Mouse (Mus musculus) spleen, postnatal 10 days (tissue): ENCODE measurements around the gene Tha1.
A peak's percentile ranks its signal among the peaks of the same experiment; 100 is the strongest.
"Not testable (repeated sequence)": the region's sequence is repeated elsewhere in the genome, so short reads cannot be mapped to it uniquely, and the experiment has no call there.

Experiments
- DNase-seq, 2 experiments: peaks; one replicate each; pipeline ENCODE4 v3.0.0; 2021 to 2022; ENCODE audit warnings: low spot score in 2 of 2

The Tha1 gene

DNA sequence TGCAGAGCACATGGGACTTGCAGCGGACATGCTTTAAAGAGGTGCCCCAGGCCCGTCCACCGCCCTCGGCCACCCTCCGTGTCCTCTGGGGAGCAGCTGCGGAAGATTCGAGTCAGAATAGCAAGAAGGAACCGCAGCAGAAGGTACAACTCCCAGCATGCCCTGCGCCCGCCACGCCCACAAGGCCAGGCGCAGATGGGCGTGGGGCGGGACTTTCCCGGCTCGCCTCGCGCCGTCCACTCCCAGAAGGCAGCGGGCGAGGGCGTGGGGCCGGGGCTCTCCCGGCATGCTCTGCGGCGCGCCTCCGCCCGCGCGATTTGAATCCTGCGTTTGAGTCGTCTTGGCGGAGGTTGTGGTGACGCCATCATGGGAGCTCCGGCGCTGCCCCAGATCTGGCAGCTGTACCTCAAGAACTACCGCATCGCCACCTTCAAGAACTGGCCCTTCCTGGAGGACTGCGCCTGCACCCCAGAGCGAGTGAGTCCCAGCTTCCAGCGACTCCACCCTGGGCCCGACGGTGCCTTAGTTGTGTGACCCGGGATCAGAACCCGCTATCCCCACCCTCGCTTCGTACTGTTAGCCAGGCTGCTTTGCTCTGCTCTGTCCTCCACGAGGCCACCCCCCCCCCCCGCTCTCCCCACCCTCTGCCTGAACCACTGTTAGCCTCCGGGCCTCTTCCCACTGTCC is 24.2 kb downstream of the Tha1 start, which contains the start of gene Birc5:
Birc5 (plus strand) TSS at position 267 of the 687 bp plus-strand sequence.
- peak; percentile 97 to 99 for DNase-seq

DNA sequence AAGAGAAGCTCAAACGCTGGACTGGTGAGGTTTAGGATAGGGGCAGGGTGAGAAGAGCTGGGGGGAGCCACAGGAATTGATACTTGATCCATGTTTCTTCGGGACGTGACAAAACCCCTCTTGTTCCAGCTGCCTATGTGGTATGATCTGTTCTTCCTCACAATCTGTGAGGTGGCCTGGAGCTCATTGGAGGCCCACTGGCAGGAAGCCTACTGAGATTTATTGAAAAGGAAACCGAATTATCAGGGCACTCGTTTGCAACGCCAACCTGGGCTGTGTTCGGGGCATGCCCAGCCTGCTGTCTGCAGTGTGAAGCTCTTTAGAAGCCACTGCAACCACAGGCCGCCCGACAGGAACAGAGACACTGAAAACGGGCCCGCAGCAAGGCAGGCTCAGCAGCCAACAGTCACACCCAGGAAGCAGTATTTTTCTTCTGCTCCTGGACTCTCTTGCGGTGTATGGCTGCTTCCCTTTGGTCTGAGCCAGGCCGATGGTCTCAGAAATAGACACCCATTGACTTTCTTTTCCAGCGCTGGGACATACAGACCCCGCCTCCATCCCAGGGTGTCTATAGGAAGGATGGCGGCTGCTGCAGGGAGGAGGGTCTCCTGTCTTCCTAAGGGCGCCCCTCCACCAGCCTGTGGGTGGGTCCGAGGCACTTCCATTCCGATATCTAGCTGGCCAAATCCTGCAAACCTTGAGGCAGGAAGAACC is 24.9 kb downstream of the Tha1 start:
- peak; percentile 68 for DNase-seq

DNA sequence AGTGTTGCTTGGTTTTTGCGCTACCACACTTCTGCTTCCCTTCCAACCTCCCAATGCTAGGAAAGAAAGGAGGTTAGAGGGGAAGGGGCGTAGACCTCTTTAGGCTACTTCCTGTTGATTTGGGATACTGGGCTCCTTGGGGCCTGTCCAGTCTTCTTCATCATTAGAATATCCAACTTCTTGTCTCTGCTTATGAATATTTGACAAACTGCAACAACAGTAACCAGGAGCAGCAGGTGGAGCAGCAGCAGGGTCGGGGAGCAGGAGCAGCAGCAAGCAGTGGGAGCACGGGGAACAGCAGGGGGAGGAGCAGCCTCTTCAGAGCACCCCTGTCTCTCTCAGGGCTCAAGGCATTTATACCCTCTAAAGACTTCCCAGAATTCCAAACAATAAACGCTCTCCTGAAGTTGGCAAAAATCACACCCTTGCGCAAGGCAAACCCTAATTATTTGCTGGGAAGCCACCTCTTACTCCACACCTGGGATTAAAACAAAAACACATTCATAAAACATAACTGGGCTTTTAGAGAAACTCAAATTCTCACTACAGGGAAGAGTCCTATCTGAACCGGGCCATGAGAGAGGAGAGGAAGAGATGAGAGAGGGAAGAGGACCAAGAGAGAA is 25.6 kb downstream of the Tha1 start:
- no peak for DNase-seq

DNA sequence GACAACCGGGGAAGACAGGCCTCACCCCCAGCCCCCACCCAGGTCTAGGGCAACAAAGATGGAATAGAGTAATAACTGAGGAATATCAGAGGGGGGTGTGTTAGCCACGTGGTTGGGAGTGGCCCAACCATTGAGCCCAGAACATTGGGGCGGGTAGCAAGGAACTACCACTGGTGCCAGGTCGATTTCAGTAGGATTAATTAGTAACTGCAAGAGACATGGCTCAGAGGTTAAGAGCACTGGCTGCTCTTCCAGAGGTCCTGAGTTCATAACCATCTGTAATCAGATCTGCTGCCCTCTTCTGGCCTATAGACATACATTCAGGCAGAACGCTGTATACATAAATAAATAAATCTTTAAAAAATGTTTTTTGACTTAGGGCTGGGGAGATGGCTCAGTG is 26.6 kb downstream of the Tha1 start:
- no peak for DNase-seq

DNA sequence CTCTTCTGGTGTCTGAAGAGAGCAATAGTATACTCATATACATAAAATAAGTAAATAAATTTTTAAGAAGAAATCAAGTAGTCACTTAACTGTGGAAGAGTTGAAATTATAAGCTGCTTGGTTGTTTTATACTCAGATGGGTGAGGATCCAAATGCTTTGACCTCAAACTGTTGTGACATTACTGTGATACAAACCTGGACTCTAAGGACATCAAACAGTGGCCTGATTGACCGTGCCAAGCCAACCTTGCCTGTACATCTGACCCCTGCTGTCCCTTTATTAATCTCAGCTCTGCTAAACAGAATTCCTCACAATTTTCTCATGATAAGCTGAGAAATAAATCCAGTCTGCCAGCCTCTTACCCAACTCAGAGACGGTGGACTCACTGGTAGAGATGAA is 27.6 kb downstream of the Tha1 start:
- no peak for DNase-seq

DNA sequence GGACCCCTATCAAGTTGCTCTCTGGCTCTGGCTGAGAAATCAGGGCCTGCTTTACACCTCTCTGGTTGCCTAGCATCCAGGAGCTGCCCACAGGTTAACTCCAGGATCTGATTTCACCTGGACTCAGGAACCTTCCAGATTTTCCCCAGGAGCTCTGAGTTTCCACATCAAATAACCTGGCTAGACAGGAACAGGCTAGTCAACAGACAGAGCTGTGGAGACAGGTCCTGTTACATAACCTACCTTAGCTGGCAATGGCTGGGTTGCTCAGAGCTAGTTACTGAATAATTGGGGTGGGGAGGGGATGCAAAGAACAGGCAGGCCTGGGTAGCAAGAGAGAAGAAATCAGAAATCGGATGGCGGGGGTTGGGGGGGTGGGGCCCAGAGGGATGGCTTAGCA is 28.3 kb downstream of the Tha1 start:
- no peak for DNase-seq

DNA sequence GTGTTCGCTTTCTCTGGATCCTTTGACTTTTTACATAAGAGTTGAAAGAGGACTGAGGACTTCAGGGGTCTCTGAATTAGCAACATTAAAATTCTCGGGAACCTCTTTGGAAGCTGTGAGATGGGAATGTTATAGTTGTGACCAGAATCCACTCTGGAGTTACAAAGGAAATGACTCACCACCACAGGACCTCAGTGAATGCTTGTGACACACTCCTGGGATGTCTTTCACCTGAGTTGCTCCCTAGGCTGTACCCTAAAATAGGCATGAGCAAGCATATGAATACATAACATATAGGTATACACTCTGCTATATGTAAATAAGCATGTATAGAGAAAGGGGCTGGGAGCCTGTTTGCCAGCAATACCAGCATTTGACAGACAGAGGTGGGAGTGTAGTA is 29.8 kb downstream of the Tha1 start:
- no peak for DNase-seq

DNA sequence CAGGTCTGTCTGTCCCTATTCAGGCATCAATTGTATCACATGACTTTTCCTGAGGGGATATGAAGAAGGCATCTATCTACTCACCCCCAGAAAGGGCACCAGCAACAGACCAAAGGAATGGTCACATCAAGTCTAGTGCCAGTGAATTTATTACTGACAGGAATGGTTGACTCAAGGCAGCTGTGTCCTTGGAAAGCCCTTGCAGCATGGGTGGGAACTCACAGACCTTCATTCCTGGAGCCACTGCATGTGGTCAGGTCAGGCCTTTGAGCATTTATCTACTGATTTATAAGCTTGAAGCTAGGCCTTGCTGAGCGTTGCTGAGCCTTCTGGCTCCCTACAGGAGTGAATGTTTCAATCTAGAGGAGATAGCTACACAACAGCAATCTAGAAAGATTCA is 32.4 kb downstream of the Tha1 start:
- DNase-seq: no peak

DNA sequence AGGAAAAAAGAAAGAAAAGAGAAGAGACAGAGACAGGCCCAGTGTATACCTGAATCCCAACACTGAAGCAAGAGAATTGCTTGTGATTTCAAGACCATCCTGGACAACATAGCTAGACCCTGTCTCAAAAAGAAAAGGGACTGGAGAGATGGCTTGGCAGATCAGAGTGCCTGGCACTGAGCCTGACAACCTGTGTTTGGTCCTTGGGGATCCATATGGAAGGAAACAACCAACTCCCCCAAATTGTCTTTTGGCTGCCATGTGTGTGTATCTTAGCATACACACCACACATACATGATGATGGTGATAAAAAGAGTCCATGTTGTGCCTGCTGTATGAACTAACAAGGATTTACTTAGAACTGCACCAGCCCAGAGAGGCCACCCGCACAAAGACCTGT is 34.3 kb downstream of the Tha1 start:
- DNase-seq: peak in 1 of 2 experiments; percentile 49

DNA sequence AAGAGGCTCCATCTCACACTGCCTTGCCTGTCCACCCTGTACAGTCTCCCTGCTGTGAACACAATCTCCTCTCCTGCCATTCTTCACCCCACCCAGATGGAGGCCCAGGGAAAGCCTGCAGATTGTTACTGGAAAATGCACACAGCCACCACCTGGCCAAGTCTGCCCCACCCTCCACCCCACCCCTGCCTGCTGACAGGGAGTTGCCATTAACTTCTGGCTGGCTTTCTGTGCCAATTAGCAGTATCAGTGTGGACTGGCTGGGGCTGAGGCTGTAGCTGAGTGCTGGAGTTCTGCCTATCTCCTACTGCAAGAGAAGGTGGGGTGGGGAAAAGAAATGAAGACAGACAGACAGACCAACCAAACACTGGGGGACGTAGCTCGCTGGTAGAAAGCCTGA is 34.7 kb downstream of the Tha1 start:
- DNase-seq: peak; percentile 62 to 83

DNA sequence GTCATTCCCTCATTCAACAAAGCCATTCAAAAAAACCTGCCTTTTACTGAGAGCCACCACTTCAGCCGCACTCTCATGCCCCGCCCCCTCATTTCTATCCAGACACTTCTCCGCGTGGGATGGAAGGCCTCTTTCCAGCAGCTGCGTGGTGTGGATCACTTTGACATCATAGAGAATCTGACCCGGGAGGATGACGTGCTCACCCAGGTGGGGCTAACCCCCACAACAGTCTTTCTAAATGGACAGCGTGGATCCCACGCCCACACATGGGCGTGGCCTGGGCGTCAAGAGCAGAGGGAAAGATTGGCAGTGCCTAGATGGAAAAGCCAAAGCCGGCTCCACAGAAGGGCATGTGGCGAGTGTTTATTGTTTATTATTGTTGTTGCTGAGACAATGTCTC is 37.0 kb downstream of the Tha1 start:
- DNase-seq: peak; percentile 35 to 71

DNA sequence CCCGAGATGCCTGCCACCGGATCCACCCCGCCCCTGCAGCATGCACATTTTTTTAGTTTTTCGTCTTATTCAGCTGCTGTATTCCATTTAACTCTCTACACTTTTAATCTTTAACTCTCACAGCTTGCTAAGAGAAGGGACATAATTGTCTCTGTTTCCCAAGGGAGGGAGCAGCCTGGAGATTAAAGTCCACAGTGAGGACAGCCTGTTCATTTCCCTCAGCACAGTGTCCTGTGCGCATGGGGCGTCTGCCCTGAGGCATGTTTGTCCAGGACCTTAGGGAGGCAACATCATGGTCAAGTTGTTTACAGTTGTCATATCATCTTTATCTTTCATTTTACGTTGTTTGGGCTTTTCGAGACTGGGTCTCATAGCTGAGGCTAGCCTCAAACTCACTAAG is 39.2 kb downstream of the Tha1 start:
- DNase-seq: no peak

DNA sequence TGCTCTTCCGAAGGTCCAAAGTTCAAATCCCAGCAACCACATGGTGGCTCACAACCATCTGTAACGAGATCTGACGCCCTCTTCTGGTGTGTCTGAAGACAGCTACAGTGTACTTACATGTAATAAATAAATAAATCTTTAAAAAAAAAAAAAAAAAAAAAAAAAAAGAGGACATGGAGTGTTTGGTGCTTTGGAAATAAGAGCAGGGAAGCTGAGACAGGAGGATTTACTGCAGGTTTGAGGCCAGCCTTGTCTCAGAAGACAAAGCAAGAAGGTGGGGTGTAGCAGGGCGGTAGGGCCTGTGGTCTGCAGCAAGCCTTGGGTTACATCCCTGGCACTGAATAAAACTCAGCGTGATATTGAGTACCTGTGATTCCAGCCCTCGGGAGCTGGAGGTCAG is 39.8 kb downstream of the Tha1 start:
- DNase-seq: not testable (repeated sequence)

DNA sequence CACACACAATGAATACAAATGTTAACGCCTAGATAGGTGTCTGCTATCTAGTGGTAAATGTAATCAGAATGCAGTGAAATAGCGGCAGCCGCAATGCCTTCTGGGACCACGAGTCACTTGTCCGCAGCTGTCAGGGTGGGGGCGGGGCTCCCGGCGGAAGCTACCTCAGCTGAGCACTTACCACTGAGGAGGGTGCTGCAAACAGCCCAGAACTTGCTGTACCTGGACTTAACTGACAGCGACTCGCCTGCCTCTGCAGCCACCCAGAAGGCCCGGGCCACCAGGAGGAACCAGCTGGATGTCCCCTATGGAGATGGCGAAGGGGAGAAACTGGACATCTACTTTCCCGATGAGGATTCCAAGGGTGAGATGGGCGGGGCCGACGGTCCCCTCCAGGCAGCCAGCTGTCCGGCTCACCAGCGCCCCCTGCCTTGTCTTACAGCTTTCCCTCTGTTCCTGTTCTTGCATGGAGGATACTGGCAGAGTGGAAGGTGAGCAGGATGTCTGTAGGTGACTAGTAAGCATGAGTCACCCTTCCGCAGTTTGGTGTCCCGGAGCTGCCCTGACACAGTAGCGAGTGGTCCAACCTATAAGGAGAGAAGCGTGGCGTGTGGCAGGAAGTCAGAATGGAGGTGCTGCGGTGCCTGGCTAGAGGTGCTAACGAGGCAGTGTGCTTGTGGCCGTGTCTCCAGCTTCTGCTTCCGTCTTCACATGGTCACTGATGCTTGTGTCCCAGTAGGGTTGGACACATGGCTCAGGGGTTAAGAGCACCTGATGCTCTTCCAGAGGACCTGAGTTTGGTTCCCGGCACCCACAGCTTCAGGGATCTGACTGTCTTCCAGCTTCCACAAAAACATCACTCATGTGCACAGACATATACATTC is 41.0 kb downstream of the Tha1 start:
- peak; percentile 95 to 96 for DNase-seq

DNA sequence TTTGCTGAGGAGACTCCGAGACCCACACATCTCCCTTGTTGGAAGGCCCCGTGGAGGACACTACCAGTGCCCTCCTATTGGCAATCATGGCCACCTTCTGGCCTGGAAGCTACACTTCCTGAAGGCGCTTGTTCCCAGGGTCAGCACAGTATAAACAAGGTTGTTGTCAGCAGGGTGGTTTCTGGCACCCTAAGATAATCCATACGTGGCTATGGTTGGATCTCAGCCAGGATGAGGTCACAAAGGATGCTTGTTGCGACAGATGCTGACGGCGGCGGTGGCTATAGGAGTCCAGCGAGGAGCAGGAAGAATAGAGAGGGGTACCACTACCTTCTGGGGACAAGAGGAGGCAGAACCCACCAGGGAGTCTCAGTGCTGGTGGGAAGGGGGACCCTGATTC is 42.9 kb downstream of the Tha1 start:
- peak; percentile 69 to 84 for DNase-seq

DNA sequence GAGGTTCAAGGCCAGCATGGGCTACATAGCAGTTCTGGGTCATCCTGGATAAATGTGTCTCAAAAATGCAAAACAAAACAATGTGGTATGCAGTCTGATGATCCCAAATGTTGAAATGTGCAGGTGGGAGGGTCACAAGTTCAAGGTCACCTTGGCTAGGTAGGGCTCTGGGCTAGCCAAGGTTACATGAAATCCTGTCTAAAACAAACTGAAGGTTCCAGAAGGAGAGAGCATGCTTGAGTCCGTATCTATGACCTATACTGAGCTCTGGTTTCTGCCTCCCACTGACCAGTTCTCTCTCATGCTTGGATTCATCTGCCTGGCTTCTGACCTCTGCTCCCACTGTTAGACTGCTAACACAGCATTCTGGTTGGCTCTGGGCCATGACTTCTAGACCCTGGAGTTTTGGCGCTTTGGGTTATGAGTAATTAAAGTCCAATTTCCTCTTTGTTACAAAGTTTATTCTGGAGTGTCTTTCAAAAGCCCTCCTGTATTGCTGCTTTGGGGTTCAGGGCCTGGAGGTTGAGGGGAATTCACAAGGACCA is 43.5 kb downstream of the Tha1 start:
- DNase-seq: peak in 1 of 2 experiments; percentile 59

DNA sequence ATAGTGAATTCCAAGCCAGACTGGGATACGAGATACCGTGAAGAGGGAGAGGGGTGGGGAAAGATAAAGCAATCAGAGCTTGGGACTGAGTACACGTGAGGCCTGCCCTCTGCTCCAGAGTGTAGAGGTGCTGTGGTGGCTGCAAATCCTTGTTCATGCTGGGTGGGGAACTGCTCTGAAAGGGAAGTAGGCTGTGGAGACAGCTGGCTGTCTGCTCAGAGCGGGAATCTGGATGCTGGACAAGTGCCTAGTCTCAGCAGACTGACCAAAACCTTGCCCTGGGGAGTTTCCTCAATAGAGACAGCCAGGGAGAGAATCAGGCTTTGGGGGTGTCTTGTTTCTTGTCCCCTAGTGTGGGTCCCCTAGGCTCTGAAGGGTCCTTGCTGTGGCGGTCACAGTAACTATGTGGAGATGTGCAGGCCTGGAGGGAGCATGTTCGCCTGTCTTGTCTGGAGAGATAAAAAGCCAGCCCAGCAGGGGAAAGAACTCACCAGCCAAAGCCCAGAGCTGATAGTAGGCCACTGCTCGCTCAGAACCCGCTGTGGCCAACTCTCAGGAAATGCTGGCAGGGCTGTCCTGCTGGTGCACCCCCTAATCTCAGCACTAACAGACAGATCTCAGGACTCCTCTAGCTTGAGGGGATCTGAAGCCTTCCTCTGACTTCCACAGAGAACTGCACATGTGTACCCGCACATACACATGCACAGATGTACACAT is 44.2 kb downstream of the Tha1 start:
- DNase-seq: peak; percentile 59 to 67

DNA sequence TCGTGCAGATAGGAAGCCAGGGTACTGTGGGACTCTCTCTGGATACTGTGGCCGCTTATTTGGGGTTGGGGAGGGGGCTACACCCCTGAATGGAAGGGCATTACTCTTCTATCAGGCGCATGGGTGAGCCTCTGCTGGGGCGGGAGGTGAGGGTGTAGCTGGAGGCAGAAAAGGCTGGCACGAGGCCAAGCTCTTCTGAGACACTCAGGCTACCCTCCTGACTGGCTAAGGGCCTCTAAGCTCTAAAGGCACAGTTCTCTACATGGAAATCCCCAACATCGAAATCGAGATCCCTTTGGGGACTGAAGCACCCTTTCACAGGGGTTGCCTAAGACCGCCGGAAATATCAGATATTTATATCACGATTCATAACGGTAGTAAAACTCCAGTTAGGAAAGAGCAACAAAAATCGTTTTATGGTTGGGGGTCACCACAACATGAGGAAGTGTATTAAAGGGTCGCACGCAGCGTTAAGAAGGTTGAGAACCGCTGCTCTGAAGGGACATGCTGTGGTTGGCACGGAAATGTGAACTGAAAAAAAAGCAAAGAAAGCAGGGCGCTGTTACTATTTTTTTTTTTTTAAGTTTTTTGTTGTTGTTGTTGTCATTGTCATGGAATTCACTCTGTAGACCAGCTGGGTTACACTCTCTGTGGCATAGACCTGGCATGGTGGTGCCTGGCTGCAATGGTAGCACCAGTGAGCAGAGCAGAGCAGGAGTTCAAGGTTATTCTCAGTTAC is 45.0 kb downstream of the Tha1 start:
- peak; percentile 80 to 91 for DNase-seq

DNA sequence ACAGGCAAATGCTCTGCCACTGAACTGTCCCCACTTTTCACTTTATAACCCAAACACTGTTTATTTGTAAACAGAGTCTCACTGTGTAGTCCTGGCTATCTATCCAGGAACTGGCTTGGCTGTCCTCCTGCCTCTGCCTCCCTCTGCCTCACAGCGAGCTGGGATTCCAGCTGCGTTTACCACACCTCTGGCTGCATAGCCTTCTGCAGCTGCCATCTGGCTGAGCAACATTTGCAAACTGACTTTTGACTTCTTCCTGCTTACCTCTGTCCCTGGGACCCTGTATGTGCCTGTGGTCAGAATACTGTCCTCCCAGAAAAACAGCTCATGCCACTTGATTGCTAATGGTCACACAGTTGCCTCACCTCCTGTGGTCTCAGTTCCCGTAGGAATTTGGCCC is 45.9 kb downstream of the Tha1 start:
- DNase-seq: peak in 1 of 2 experiments; percentile 33

DNA sequence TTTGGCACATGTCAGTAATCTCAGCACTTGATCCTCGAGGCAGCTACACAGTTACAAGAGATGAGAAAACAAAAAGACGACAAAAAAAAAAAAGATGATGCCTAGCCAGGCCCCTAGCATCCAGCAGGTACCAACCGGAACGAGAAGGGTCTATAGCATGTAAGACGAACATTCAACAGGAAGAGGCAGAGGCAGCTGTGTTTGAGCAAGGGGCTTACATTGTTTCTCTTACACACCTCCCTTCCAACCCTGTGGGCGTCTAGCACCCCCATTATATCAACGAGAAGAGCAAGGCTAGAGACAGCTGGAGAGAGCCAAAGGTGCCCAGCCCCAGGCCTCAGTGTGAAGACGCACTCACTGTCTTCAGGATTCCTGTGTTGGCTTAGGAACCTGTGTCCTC is 46.4 kb downstream of the Tha1 start:
- DNase-seq: peak in 1 of 2 experiments; percentile 49
